Mouse (Mus musculus) neural tube, embryonic 13.5 days (tissue): ENCODE results near the gene Eif2b3. TPM values are rescaled to one million over a fixed set of nuclear protein-coding genes. Genes with fewer than 3 reads are reported as not detected.

Source experiments
- ATAC-seq: fragments of 200-750 bp; cut with Nextera tagmentation; 2 replicates; pipeline ENCODE4 v1.8.0; 2017; ENCODE audit warnings: low read depth, mild to moderate bottlenecking, moderate TSS enrichment, moderate library complexity
- H3K27ac ChIP-seq: fragments of 300-500 bp; sonication (generic); replicated peaks from 2 replicates; pipeline ENCODE4 v1.5.1; 2015; ENCODE audit warnings: moderate library complexity, mild to moderate bottlenecking, inconsistent platforms
- H3K27me3 ChIP-seq: fragments of 300-500 bp; sonication (generic); 2 replicates; pipeline ENCODE4 v1.6.1; 2015; ENCODE audit warnings: mild to moderate bottlenecking, inconsistent platforms
- H3K36me3 ChIP-seq: fragments of 300-500 bp; sonication (generic); 2 replicates; pipeline ENCODE4 v1.6.1; 2015; ENCODE audit warnings: mild to moderate bottlenecking, inconsistent platforms
- H3K4me1 ChIP-seq: fragments of 300-500 bp; sonication (generic); replicated peaks from 2 replicates; pipeline ENCODE4 v1.6.1; 2015; ENCODE audit warnings: inconsistent platforms
- H3K4me2 ChIP-seq: fragments of 300-500 bp; sonication (generic); 2 replicates; pipeline ENCODE4 v1.6.1; 2015; ENCODE audit warnings: inconsistent platforms, mild to moderate bottlenecking, moderate library complexity
- H3K4me3 ChIP-seq: fragments of 300-500 bp; sonication (generic); 2 replicates; pipeline ENCODE4 v1.5.1; 2015; ENCODE audit warnings: mild to moderate bottlenecking, inconsistent platforms
- H3K9ac ChIP-seq: fragments of 300-500 bp; sonication (generic); 2 replicates; pipeline ENCODE4 v1.6.1; 2015; ENCODE audit warnings: moderate library complexity, mild to moderate bottlenecking, inconsistent platforms
- H3K9me3 ChIP-seq: fragments of 300-500 bp; sonication (generic); 2 replicates; pipeline ENCODE4 v1.6.1; 2016; ENCODE audit warnings: inconsistent platforms
- WGBS: fragments of 180-500 bp; shearing (Covaris S2); methylation state at CpG from one replicate; pipeline ENCODE4 v1.1.7; 2015; 5-methylcytosine and 5-hydroxymethylcytosine counted together
- polyA plus RNA-seq: library from polyadenylated mRNA; unstranded; fragments of >200 nt; fragmentation: Nextera tagmentation; extraction: Ambion mirVana; gene quantifications from 2 replicates; pipeline ENCODE4 v1.2.1, GENCODE M21; 2015

The Eif2b3 gene
- polyA plus RNA-seq, 1 experiment from 2014 or later, result 48.9 TPM

- Histone ChIP-seq H3K9me3 (no peaks in the 10 kb centered on the region), H3K9ac (no peak overlapping the region), H3K27ac (no peak overlapping the region), H3K4me1 (peaks cover 15% of the 10 kb centered on the region), H3K4me2 (no peak overlapping the region), H3K27me3 (no peaks in the 10 kb centered on the region), H3K36me3 (peaks cover 26% of the 10 kb centered on the region), H3K4me3 (no peak overlapping the region)
- WGBS, result 94% methylated on average over 4 of the region's 4 CpGs
- no peak for ATAC-seq
Observed at GRCm38 (mm10) chr4:117023469-117023868, 4.3 kb downstream of the Eif2b3 start.

- Histone ChIP-seq H3K4me1 (no peaks in the 10 kb centered on the region), H3K9me3 (no peaks in the 10 kb centered on the region), H3K27ac (no peak overlapping the region), H3K9ac (no peak overlapping the region), H3K27me3 (no peaks in the 10 kb centered on the region), H3K36me3 (peaks cover 28% of the 10 kb centered on the region), H3K4me2 (no peak overlapping the region), H3K4me3 (no peak overlapping the region)
- 100% methylated on average over 1 of the region's 1 CpGs for WGBS
- no peak for ATAC-seq
Observed at GRCm38 (mm10) chr4:117031105-117031504, 11.9 kb downstream of the Eif2b3 start.

- Histone ChIP-seq H3K36me3 (no peaks in the 10 kb centered on the region), H3K4me2 (peak overlapping the region; percentile 21), H3K9ac (peak overlapping the region; percentile 27; the same call in 1 of the 2 replicates), H3K27me3 (no peaks in the 10 kb centered on the region), H3K9me3 (no peaks in the 10 kb centered on the region), H3K4me1 (peaks cover 29% of the 10 kb centered on the region), H3K27ac (peak overlapping the region; percentile 76), H3K4me3 (no peak overlapping the region)
- 15% methylated on average over 9 of the region's 9 CpGs for WGBS
- ATAC-seq, result peak; percentile 73
Observed at GRCm38 (mm10) chr4:117039925-117040687, 20.9 kb downstream of the Eif2b3 start.

- Histone ChIP-seq H3K27me3 (no peaks in the 10 kb centered on the region), H3K9ac (no peak overlapping the region), H3K9me3 (no peaks in the 10 kb centered on the region), H3K4me1 (peaks cover 29% of the 10 kb centered on the region), H3K4me2 (peak overlapping the region; percentile 3; the same call in 1 of the 2 replicates), H3K4me3 (no peak overlapping the region), H3K36me3 (no peaks in the 10 kb centered on the region), H3K27ac (peak overlapping the region; percentile 76)
- 29% methylated on average over 1 of the region's 1 CpGs for WGBS
- no peak for ATAC-seq
Observed at GRCm38 (mm10) chr4:117040791-117041190, 21.6 kb downstream of the Eif2b3 start.

- no peak overlapping the region for H3K9ac ChIP-seq
- ATAC-seq, result no peak
- H3K9me3 ChIP-seq, result no peaks in the 10 kb centered on the region
- peak overlapping the region; percentile 3; the same call in 1 of the 2 replicates for H3K4me2 ChIP-seq
- no peaks in the 10 kb centered on the region for H3K27me3 ChIP-seq
- no peak overlapping the region for H3K4me3 ChIP-seq
- H3K36me3 ChIP-seq, result no peaks in the 10 kb centered on the region
- WGBS, result 58% methylated on average over 4 of the region's 4 CpGs
- peaks cover 29% of the 10 kb centered on the region for H3K4me1 ChIP-seq
- H3K27ac ChIP-seq, result peak overlapping the region; percentile 76
Observed at GRCm38 (mm10) chr4:117041283-117041721, 22.1 kb downstream of the Eif2b3 start.

- Histone ChIP-seq H3K27ac (no peak overlapping the region), H3K27me3 (no peaks in the 10 kb centered on the region), H3K9me3 (no peaks in the 10 kb centered on the region), H3K4me3 (no peak overlapping the region), H3K4me1 (no peaks in the 10 kb centered on the region), H3K4me2 (no peak overlapping the region), H3K36me3 (peaks cover 23% of the 10 kb centered on the region), H3K9ac (no peak overlapping the region)
- no peak for ATAC-seq
- 80% methylated on average over 3 of the region's 3 CpGs for WGBS
Observed at GRCm38 (mm10) chr4:117048836-117049235, 29.6 kb downstream of the Eif2b3 start.

GRCm38 (mm10) chr4:117049485-117049884 lies 30.3 kb downstream of the Eif2b3 start:
- ATAC-seq, result no peak
- 92% methylated on average over 1 of the region's 1 CpGs for WGBS
- H3K9ac ChIP-seq, result no peak overlapping the region

GRCm38 (mm10) chr4:117052626-117053025 lies 33.4 kb downstream of the Eif2b3 start:
- Histone ChIP-seq H3K4me1 (no peaks in the 10 kb centered on the region), H3K9ac (no peak overlapping the region), H3K4me2 (no peak overlapping the region), H3K9me3 (no peaks in the 10 kb centered on the region), H3K27ac (0 out of 2 replicates have a peak overlapping the region, but pooled peaks have one; percentile 24), H3K27me3 (no peaks in the 10 kb centered on the region), H3K36me3 (peaks cover 21% of the 10 kb centered on the region), H3K4me3 (no peak overlapping the region)
- 79% methylated on average over 4 of the region's 4 CpGs for WGBS
- no peak for ATAC-seq

More at GRCm38 (mm10) chr4:117049485-117049884, 30.3 kb downstream of the Eif2b3 start:
- H3K27me3 ChIP-seq, result no peaks in the 10 kb centered on the region
- H3K27ac ChIP-seq, result no peak overlapping the region
- H3K36me3 ChIP-seq, result peaks cover 23% of the 10 kb centered on the region
- no peak overlapping the region for H3K4me2 ChIP-seq
- no peaks in the 10 kb centered on the region for H3K9me3 ChIP-seq
- no peak overlapping the region for H3K4me3 ChIP-seq
- no peaks in the 10 kb centered on the region for H3K4me1 ChIP-seq

GRCm38 (mm10) chr4:117053956-117054355 lies 34.8 kb downstream of the Eif2b3 start:
- H3K27ac ChIP-seq, result 0 out of 2 replicates have a peak overlapping the region, but pooled peaks have one; percentile 33
- no peaks in the 10 kb centered on the region for H3K27me3 ChIP-seq
- H3K4me3 ChIP-seq, result no peak overlapping the region
- WGBS, result 67% methylated on average over 4 of the region's 4 CpGs
- H3K9me3 ChIP-seq, result no peaks in the 10 kb centered on the region
- H3K4me1 ChIP-seq, result no peaks in the 10 kb centered on the region
- H3K4me2 ChIP-seq, result no peak overlapping the region
- ATAC-seq, result no peak
- H3K36me3 ChIP-seq, result peaks cover 18% of the 10 kb centered on the region
- no peak overlapping the region for H3K9ac ChIP-seq

GRCm38 (mm10) chr4:117056102-117056501 lies 36.9 kb downstream of the Eif2b3 start:
- Histone ChIP-seq H3K4me2 (no peak overlapping the region), H3K36me3 (peaks cover 21% of the 10 kb centered on the region), H3K27me3 (no peaks in the 10 kb centered on the region), H3K9ac (no peak overlapping the region), H3K4me3 (no peak overlapping the region), H3K4me1 (no peaks in the 10 kb centered on the region), H3K9me3 (no peaks in the 10 kb centered on the region), H3K27ac (no peak overlapping the region)
- ATAC-seq, result no peak

GRCm38 (mm10) chr4:117056514-117056913 lies 37.3 kb downstream of the Eif2b3 start:
- Histone ChIP-seq H3K27me3 (no peaks in the 10 kb centered on the region; the same call in 1 of the 2 replicates), H3K4me2 (no peak overlapping the region), H3K4me1 (no peaks in the 10 kb centered on the region), H3K9ac (no peak overlapping the region), H3K36me3 (peaks cover 23% of the 10 kb centered on the region), H3K9me3 (no peaks in the 10 kb centered on the region), H3K4me3 (no peak overlapping the region), H3K27ac (no peak overlapping the region)
- ATAC-seq, result no peak
- WGBS, result 79% methylated on average over 2 of the region's 2 CpGs

- peaks cover 24% of the 10 kb centered on the region for H3K36me3 ChIP-seq
- 91% methylated on average over 4 of the region's 4 CpGs for WGBS
- ATAC-seq, result no peak
- H3K4me1 ChIP-seq, result no peaks in the 10 kb centered on the region
- no peaks in the 10 kb centered on the region; the same call in 1 of the 2 replicates for H3K27me3 ChIP-seq
- no peaks in the 10 kb centered on the region for H3K9me3 ChIP-seq
- no peak overlapping the region for H3K4me3 ChIP-seq
- no peak overlapping the region for H3K4me2 ChIP-seq
- H3K9ac ChIP-seq, result no peak overlapping the region
- H3K27ac ChIP-seq, result no peak overlapping the region
Observed at GRCm38 (mm10) chr4:117058512-117058911, 39.3 kb downstream of the Eif2b3 start.
